28 mouse cellular contexts compared by ENCODE assay signal in the genomic region with DNA sequence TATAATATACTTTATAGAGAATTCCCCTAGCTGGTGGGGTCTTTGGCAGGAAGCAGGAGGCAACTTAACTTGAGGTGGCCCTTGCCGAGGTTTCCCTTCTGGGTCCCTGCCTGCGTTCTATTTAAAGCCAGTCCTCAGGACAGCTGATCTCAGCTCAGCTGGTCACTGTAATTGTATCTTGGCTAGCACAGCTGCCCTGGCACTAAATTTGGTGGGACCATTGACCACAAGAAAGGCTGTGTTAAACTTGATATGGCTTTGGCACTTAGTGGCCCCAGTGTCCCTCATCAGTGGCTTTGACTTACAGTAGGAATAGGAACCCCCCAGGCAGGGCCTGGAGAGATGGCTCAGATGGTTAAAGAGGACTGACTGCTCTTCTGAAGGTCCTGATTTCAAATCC. TPM values are rescaled to one million over a fixed set of nuclear protein-coding genes. Genes with fewer than 3 reads are reported as not detected.
DNase-seq lines count a peak whose midpoint lies in the region; ATAC-seq and TF ChIP-seq lines count a peak whose summit lies in the region.
"Had no signal": no experiment of that assay in that cellular context is flagged by ENCODE, and none has a peak within 500 bp of the region (broad histone marks: within the 10 kb centered on the region; RNA-seq: fewer than 3 reads in every experiment).

No protein-coding gene starts in this region.

- peaks cover 95% of the 10 kb centered on the region for H3K36me3 ChIP-seq in heart, embryonic 15.5 days
- peaks cover 88% of the 10 kb centered on the region for H3K36me3 ChIP-seq in hindbrain, embryonic 12.5 days

- intact Hi-C loops in heart, postnatal 25 days (cut with DNase I), result no loop called here
- intact Hi-C loops in gastrocnemius, adult 2 months (cut with DNase I), result no loop called here

- ATAC-seq in heart, embryonic 15.5 days (replicated peaks; ENCODE audit: insufficient number of reproducible peaks, insufficient read depth, low FRiP score, low read depth), result no peak
- no peak for ATAC-seq in hindbrain, embryonic 12.5 days (ENCODE audit: low FRiP score)
- ATAC-seq: intestine, embryonic 15.5 days had no signal

- H3K27me3 ChIP-seq in heart, embryonic 15.5 days, result no peaks in the 10 kb centered on the region
- no peaks in the 10 kb centered on the region for H3K27me3 ChIP-seq in hindbrain, embryonic 12.5 days
- H3K27me3 ChIP-seq: hindbrain, embryonic 15.5 days; intestine, embryonic 15.5 days had no signal

- no peaks in the 10 kb centered on the region for H3K9me3 ChIP-seq in heart, embryonic 15.5 days (replicated peaks)
- H3K9me3 ChIP-seq in hindbrain, embryonic 12.5 days (replicated peaks), result no peaks in the 10 kb centered on the region
- H3K9me3 ChIP-seq: G1E; hindbrain, embryonic 15.5 days; intestine, embryonic 15.5 days had no signal

- DNase-seq in heart, adult 8-10 months (ENCODE audit: low spot score), result peak; percentile 53
- no peak for DNase-seq in heart, postnatal 25 days (ENCODE audit: low spot score)
- DNase-seq in gastrocnemius, adult 2 months, result peak; percentile 89
- no peak for DNase-seq in spleen, postnatal 14 days (ENCODE audit: low spot score in 2 of 2)
- no peak for DNase-seq in right cerebral cortex, postnatal 14 days
- DNase-seq: adrenal gland, postnatal 36 days; cerebellum, adult 11-12 months; cerebellum, postnatal 36 days; kidney, postnatal 36 days; left cerebral cortex, postnatal 4 days; liver; lung, postnatal 10 days; midbrain, embryonic 14.5 days; spleen, adult 18-20 months; thymus, adult 18-20 months had no signal

- TF ChIP-seq CTCF in gastrocnemius, adult 2 months (IDR thresholded peaks at IDR 0.05), result no peak

- 46% methylated on average over 2 of the region's 2 CpGs for WGBS in heart, embryonic 15.5 days
- 77% methylated on average over 2 of the region's 2 CpGs for WGBS in hindbrain, embryonic 12.5 days

- H3K4me1 ChIP-seq in heart, embryonic 15.5 days (replicated peaks), result peaks cover 52% of the 10 kb centered on the region
- peaks cover 28% of the 10 kb centered on the region for H3K4me1 ChIP-seq in hindbrain, embryonic 12.5 days

- H3K4me2 ChIP-seq in heart, embryonic 15.5 days, result no peak overlapping the region
- H3K4me2 ChIP-seq in hindbrain, embryonic 12.5 days (replicated peaks), result no peak overlapping the region
- H3K4me2 ChIP-seq: hindbrain, embryonic 15.5 days; intestine, embryonic 15.5 days had no signal

- no peak overlapping the region for H3K9ac ChIP-seq in heart, embryonic 15.5 days
- no peak overlapping the region for H3K9ac ChIP-seq in hindbrain, embryonic 12.5 days
- H3K9ac ChIP-seq: hindbrain, embryonic 15.5 days; intestine, embryonic 15.5 days had no signal

- peak overlapping the region; percentile 78 for H3K27ac ChIP-seq in gastrocnemius, adult 2 months
- H3K27ac ChIP-seq in heart, embryonic 15.5 days, result peak overlapping the region; percentile 56
- no peak overlapping the region for H3K27ac ChIP-seq in hindbrain, embryonic 12.5 days
- H3K27ac ChIP-seq: hindbrain, embryonic 15.5 days; intestine, embryonic 15.5 days; left cerebral cortex, adult 2 months had no signal

- H3K4me3 ChIP-seq in gastrocnemius, adult 2 months, result no peak overlapping the region
- H3K4me3 ChIP-seq in heart, embryonic 15.5 days, result no peak overlapping the region
- no peak overlapping the region for H3K4me3 ChIP-seq in hindbrain, embryonic 12.5 days
- H3K4me3 ChIP-seq: hindbrain, embryonic 15.5 days; intestine, embryonic 15.5 days; left cerebral cortex, adult 2 months had no signal

RNA-seq across cellular contexts. Expression of a gene that starts 9.4 kb away (rescaled TPM):
- total RNA-seq in heart, adult 8-10 months (2022), result 100 to 1,000 TPM; 110 to 133 (median 121) TPM
- 100 to 1,000 TPM; 119 to 136 TPM for total RNA-seq in heart, postnatal 25 days (2021)
- total RNA-seq in gastrocnemius, adult 2 months (2021), result 10 to 100 TPM; 68.1 to 92.0 TPM
- polyA plus RNA-seq in heart, embryonic 15.5 days (2015; fragmentation: Nextera tagmentation; extraction: Ambion mirVana), result 1,686 and 1,690 TPM in 2 replicates
- polyA plus RNA-seq in hindbrain, embryonic 12.5 days (2016; fragmentation: Nextera tagmentation; extraction: Ambion mirVana), result 1,309 and 1,398 TPM in 2 replicates

RNA-seq across cellular contexts. Expression of a gene that starts 35.6 kb away (rescaled TPM):
- 10 to 100 TPM; 34.8 to 57.6 (median 51.3) TPM for total RNA-seq in heart, adult 8-10 months (2022)
- 10 to 100 TPM; 37.8 to 51.5 TPM for total RNA-seq in heart, postnatal 25 days (2021)
- 10 to 100 TPM; 71.3 to 95.7 TPM for total RNA-seq in gastrocnemius, adult 2 months (2021)
- 17.6 and 26.1 TPM in 2 replicates for polyA plus RNA-seq in heart, embryonic 15.5 days (2015; fragmentation: Nextera tagmentation; extraction: Ambion mirVana)
- polyA plus RNA-seq in hindbrain, embryonic 12.5 days (2016; fragmentation: Nextera tagmentation; extraction: Ambion mirVana), result 60.5 and 66.1 TPM in 2 replicates

RNA-seq across cellular contexts. Expression of a gene that starts 44.7 kb away (rescaled TPM):
- under 1 TPM in 1 of 4 experiments, not detected in 3; 0.29 TPM for total RNA-seq in heart, adult 8-10 months (2022)
- total RNA-seq in heart, postnatal 25 days (2021), result not detected
- not detected for total RNA-seq in gastrocnemius, adult 2 months (2021)
- not detected in 2 replicates for polyA plus RNA-seq in heart, embryonic 15.5 days (2015; fragmentation: Nextera tagmentation; extraction: Ambion mirVana)
- polyA plus RNA-seq in hindbrain, embryonic 12.5 days (2016; fragmentation: Nextera tagmentation; extraction: Ambion mirVana), result 0.41 TPM in 1 of 2 replicates, not detected in the other
- total RNA-seq: G1E; granulocyte monocyte progenitor cell, adult 5-6 weeks; left cerebral cortex, adult 2 months; left cerebral cortex, postnatal 4 days had no signal
- polyA plus RNA-seq: forebrain, embryonic 11.5 days; G1E; hindbrain, embryonic 15.5 days; intestine, embryonic 15.5 days; kidney, embryonic 14.5 days; liver, embryonic 16.5 days; neural tube, embryonic 14.5 days; stomach, embryonic 14.5 days; urinary bladder, adult 2 months had no signal

Comparison
In these comparisons a context has a peak if more than half of its experiments do, and no peak if none do; other contexts are left out.
1. DNase-seq: peak in heart, adult 8-10 months (single experiment) and gastrocnemius, adult 2 months (single experiment); none in heart, postnatal 25 days (single experiment), spleen, postnatal 14 days (0 of 2) and right cerebral cortex, postnatal 14 days (single experiment).